Mouse (Mus musculus): ENCODE measurements around the gene Dstyk. TPM values are rescaled to one million over a fixed set of nuclear protein-coding genes. Genes with fewer than 3 reads are reported as not detected.
A peak's percentile ranks its signal among the peaks of the same experiment; 100 is the strongest.

Dstyk gene
- polyA plus RNA-seq, 1 experiment from 2014 or later = 13.5 TPM

GRCm38 (mm10) chr1:132390691-132391579, 26.4 kb upstream of the Dstyk start, which contains the start of gene Tmcc2:
TSS of gene Tmcc2 (minus strand) at chr1:132391281.
- Histone ChIP-seq H3K27ac (replicated peaks) (peak within 1 kb of the TSS; percentile 95), H3K4me1 (peaks cover 56% of the 10 kb centered on the region)

GRCm38 (mm10) chr1:132391580-132392022, 25.8 kb upstream of the Dstyk start:
- H3K9me3 ChIP-seq = no peaks in the 10 kb centered on the region
- peaks cover 9% of the 10 kb centered on the region for H3K27me3 ChIP-seq (replicated peaks; ENCODE audit: low read depth, poor library complexity, severe bottlenecking)
- H3K4me1 ChIP-seq = peaks cover 49% of the 10 kb centered on the region

More at GRCm38 (mm10) chr1:132390691-132391579, 26.4 kb upstream of the Dstyk start, which contains the start of gene Tmcc2:
- Histone ChIP-seq H3K9me3 (no peaks in the 10 kb centered on the region), H3K27me3 (replicated peaks; ENCODE audit: low read depth, poor library complexity, severe bottlenecking) (peaks cover 9% of the 10 kb centered on the region), H3K36me3 (replicated peaks) (no peaks in the 10 kb centered on the region; the same call in 1 of the 2 replicates), H3K4me3 (peak within 1 kb of the TSS; percentile 84)
- peak; percentile 67 for DNase-seq (ENCODE audit: low spot score)
- WGBS = under 1% methylated on average over 50 of the region's 50 CpGs

GRCm38 (mm10) chr1:132392872-132393271, 24.5 kb upstream of the Dstyk start:
- 85% methylated on average over 5 of the region's 5 CpGs for WGBS
- H3K27me3 ChIP-seq (replicated peaks; ENCODE audit: low read depth, poor library complexity, severe bottlenecking) = peaks cover 9% of the 10 kb centered on the region
- no peaks in the 10 kb centered on the region for H3K9me3 ChIP-seq
- H3K27ac ChIP-seq (replicated peaks) = no peak overlapping the region
- no peak overlapping the region for H3K4me3 ChIP-seq
- H3K4me1 ChIP-seq = peaks cover 40% of the 10 kb centered on the region
- no peak for DNase-seq (ENCODE audit: low spot score)
- H3K36me3 ChIP-seq (replicated peaks) = no peaks in the 10 kb centered on the region

More at GRCm38 (mm10) chr1:132391580-132392022, 25.8 kb upstream of the Dstyk start:
- no peaks in the 10 kb centered on the region; the same call in 1 of the 2 replicates for H3K36me3 ChIP-seq (replicated peaks)
- peak overlapping the region; percentile 95 for H3K27ac ChIP-seq (replicated peaks)
- under 1% methylated on average over 54 of the region's 54 CpGs for WGBS
- peak overlapping the region; percentile 84 for H3K4me3 ChIP-seq
- DNase-seq (ENCODE audit: low spot score) = peak; percentile 89

DNA sequence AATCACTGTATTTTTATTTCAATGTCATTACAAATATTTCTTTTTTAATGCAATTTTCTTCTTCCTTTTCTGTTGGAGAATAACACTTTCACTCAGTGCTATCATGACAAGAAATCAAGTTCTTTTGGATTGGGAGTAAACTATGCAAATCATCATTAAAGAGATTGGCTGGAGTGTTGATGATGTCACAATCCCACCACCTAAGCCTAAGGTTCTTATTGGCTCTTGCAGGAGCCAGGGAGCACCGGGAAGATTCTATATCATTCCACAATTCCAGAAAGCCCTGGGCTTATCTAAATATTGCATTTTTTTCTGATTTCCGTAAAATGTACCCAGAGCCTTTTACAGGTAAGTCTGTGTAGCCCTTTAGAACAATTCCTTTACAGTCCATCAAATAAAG, 20.6 kb upstream of the Dstyk start:
- Histone ChIP-seq H3K4me1 (peaks cover 7% of the 10 kb centered on the region), H3K9me3 (no peaks in the 10 kb centered on the region), H3K4me3 (no peak overlapping the region), H3K27ac (replicated peaks) (no peak overlapping the region), H3K27me3 (replicated peaks; ENCODE audit: low read depth, poor library complexity, severe bottlenecking) (peaks cover 9% of the 10 kb centered on the region), H3K36me3 (replicated peaks) (no peaks in the 10 kb centered on the region)
- no peak for DNase-seq (ENCODE audit: low spot score)
- 71% methylated on average over 2 of the region's 2 CpGs for WGBS

DNA sequence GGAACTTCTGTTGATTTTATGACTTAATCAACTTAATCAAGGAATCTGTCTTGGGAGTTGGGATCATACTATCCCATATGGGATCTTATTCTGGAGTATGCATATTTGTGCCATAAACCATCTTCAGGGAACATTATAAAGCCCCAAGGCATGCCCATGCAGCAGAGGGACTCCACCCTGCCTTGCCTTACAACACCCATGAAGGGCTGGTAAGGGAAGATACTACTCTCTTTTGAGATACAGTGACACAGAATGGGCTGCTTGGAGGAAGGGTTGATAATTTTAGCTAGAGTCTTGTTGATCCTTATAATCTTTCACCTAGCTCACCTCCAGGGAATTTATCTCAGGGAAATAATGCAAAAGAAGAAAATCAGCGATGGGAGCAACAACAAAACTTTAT, 16.8 kb upstream of the Dstyk start:
- H3K9me3 ChIP-seq = no peaks in the 10 kb centered on the region
- DNase-seq (ENCODE audit: low spot score) = no peak
- no peak overlapping the region for H3K4me3 ChIP-seq
- 68% methylated on average over 1 of the region's 1 CpGs for WGBS
- no peaks in the 10 kb centered on the region for H3K36me3 ChIP-seq (replicated peaks)
- H3K27me3 ChIP-seq (replicated peaks; ENCODE audit: low read depth, poor library complexity, severe bottlenecking) = no peaks in the 10 kb centered on the region
- H3K4me1 ChIP-seq = no peaks in the 10 kb centered on the region
- no peak overlapping the region for H3K27ac ChIP-seq (replicated peaks)

DNA sequence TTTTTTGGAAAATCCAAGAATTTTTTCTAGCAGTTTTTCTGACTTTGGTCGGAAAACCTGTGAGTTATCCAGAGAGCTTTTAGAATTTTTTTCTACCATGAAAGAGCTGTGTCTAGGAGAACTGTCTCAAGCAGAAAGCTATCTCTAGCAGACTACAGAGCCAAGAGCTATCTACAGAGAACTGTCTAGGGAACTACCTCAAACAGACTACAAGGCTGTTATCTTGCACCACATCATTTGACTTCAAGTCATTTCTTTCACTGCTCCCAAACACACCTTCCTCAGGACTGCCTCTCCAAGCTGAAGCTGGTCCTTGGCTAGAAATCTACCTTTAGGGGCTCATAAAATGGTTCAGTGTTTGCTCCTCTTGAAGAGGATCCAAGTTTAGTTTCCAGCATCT, 15.5 kb upstream of the Dstyk start:
- Histone ChIP-seq H3K4me3 (no peak overlapping the region), H3K9me3 (no peaks in the 10 kb centered on the region), H3K4me1 (no peaks in the 10 kb centered on the region), H3K27me3 (replicated peaks; ENCODE audit: low read depth, poor library complexity, severe bottlenecking) (no peaks in the 10 kb centered on the region), H3K36me3 (replicated peaks) (no peaks in the 10 kb centered on the region), H3K27ac (replicated peaks) (no peak overlapping the region)
- no peak for DNase-seq (ENCODE audit: low spot score)
- 95% methylated on average over 1 of the region's 1 CpGs for WGBS

DNA sequence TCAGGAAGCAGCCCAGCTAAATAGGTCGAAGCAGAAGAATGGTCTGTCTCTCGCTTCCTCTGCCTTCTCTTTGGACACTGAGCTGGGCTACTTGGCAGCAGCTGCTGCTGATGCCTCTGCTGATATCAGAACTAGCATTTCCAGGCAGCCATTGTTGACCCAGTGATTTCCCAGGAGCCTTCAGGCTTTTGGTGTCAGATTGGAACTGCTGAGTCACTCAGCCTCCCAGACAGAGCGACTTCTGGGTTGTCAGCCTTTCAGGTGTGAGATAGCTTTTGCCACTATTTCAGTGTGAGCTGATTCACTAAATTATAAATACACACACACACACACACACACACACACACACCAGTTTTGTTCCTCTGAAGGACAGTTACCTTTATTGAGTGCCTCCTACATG, 6.7 kb upstream of the Dstyk start:
- H3K9me3 ChIP-seq = no peaks in the 10 kb centered on the region
- no peaks in the 10 kb centered on the region for H3K27me3 ChIP-seq (replicated peaks; ENCODE audit: low read depth, poor library complexity, severe bottlenecking)
- 90% methylated on average over 3 of the region's 3 CpGs for WGBS
- DNase-seq (ENCODE audit: low spot score) = no peak
- H3K36me3 ChIP-seq (replicated peaks) = no peaks in the 10 kb centered on the region
- 0 out of 2 replicates have a peak, but pooled peaks cover 5% of the 10 kb centered on the region for H3K4me1 ChIP-seq
- H3K4me3 ChIP-seq = no peak overlapping the region
- no peak overlapping the region for H3K27ac ChIP-seq (replicated peaks)

DNA sequence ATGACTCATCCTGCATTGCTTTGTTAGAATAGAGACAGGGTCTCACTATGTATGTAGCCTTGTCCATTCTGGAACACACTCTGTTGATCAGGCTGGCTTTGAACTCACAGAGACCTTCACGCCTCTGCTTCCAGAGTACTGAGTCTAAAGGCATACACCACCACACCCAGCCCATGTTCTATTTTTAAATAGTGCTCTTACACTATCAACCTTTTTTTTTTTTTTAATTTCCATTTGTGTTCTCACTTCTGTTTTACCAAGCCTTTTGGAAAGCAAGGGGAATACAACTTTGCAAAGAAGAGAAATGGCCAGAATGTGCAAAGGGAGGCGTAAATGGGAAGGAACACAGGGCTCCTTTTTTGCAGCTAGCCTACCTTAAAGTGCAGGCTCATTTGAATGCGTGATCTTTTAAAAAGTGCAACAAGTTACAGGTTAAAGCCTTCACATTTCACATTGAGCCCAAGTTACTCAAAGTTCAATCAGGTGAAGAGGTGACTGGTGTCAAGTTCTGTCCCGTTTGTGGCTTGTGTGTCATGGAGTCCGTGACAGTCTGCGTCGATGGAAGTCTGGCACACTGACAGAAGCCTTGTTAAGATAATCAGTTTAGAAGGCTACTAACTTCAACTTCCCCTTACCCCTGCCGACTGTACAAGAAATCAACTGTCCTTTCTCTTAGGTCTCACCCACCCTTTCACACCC, 962 bp upstream of the Dstyk start:
- Histone ChIP-seq H3K9me3 (no peaks in the 10 kb centered on the region), H3K36me3 (replicated peaks) (no peaks in the 10 kb centered on the region), H3K27me3 (replicated peaks; ENCODE audit: low read depth, poor library complexity, severe bottlenecking) (peaks cover 5% of the 10 kb centered on the region; the same call in 1 of the 2 replicates), H3K4me3 (no peak overlapping the region; the same call in 1 of the 2 replicates), H3K4me1 (peaks cover 34% of the 10 kb centered on the region), H3K27ac (replicated peaks) (no peak overlapping the region)
- no peak for DNase-seq (ENCODE audit: low spot score)
- WGBS = 70% methylated on average over 8 of the region's 8 CpGs

DNA sequence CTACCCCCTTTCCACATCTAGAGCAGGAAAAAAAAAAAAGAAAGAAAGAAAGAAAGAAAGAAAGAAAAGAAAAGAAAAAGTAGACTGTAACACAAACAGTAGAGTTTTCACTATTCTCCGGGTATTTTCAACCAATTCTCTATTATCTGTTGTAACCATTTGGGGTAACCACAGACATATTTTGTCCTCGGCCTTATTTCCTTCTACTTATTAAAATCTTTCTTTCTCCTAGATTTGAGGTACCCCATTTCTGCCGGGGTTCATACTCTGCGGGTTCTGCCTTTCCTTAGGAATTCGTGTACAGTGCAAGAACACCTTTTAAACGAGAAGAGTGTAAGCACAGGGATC, 438 bp upstream of the Dstyk start:
- peaks cover 34% of the 10 kb centered on the region for H3K4me1 ChIP-seq
- H3K4me3 ChIP-seq = peak overlapping the region; percentile 73
- 21% methylated on average over 6 of the region's 6 CpGs for WGBS
- H3K36me3 ChIP-seq (replicated peaks) = no peaks in the 10 kb centered on the region
- no peak for DNase-seq (ENCODE audit: low spot score)
- no peaks in the 10 kb centered on the region for H3K9me3 ChIP-seq
- peak overlapping the region; percentile 88 for H3K27ac ChIP-seq (replicated peaks)
- peaks cover 5% of the 10 kb centered on the region; the same call in 1 of the 2 replicates for H3K27me3 ChIP-seq (replicated peaks; ENCODE audit: low read depth, poor library complexity, severe bottlenecking)

- Histone ChIP-seq H3K27ac (replicated peaks) (no peak overlapping the region), H3K27me3 (replicated peaks; ENCODE audit: low read depth, poor library complexity, severe bottlenecking) (peaks cover 5% of the 10 kb centered on the region; the same call in 1 of the 2 replicates), H3K4me3 (no peak overlapping the region), H3K4me1 (peaks cover 41% of the 10 kb centered on the region), H3K36me3 (replicated peaks) (peaks cover 6% of the 10 kb centered on the region), H3K9me3 (no peaks in the 10 kb centered on the region)
- DNase-seq (ENCODE audit: low spot score) = no peak
- WGBS = 92% methylated on average over 2 of the region's 2 CpGs
These were observed 2.9 kb downstream of the Dstyk start for GRCm38 (mm10) chr1:132420206-132420605.

- H3K4me3 ChIP-seq = no peak overlapping the region
- peaks cover 5% of the 10 kb centered on the region; the same call in 1 of the 2 replicates for H3K27me3 ChIP-seq (replicated peaks; ENCODE audit: low read depth, poor library complexity, severe bottlenecking)
- peaks cover 45% of the 10 kb centered on the region for H3K4me1 ChIP-seq
- H3K27ac ChIP-seq (replicated peaks) = no peak overlapping the region
- no peak for DNase-seq (ENCODE audit: low spot score)
- H3K36me3 ChIP-seq (replicated peaks) = peaks cover 6% of the 10 kb centered on the region
- 86% methylated on average over 7 of the region's 7 CpGs for WGBS
- H3K9me3 ChIP-seq = no peaks in the 10 kb centered on the region
These were observed 3.3 kb downstream of the Dstyk start for GRCm38 (mm10) chr1:132420662-132421061.

DNA sequence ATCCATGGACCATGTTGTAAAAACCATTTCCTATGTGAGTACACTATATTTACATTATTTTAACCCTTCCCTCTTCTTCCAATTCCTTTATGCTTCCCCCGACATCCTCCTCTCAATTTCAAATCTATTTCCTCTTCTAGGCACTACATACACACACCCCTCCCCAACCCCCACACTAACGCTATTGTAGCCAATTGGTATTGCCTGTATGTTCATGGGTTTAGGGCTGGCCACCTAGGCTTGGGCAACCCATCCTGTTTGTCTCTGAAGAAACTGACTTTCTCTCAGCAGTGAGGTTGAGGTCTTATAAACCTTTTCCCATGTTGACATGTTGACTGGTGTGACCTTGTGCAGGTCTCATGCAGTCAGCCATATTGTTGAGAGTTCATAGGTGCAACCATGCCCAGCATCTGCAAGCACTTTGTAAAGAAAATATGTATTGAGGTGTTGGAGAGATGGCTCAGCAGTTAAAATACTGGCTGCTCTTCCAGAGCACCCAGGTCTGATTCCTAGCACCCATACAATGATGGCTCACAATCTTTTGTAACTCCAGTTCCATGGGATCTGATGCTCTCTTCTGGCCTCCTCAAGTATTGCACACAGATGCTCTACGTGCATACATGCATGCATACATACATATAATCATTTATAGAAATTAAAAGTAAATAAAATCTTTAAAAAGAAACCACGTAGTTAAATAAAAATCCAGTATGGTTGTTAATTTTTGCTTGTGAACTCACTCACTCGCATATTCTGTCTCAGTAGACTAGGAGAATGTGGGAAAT, 5.7 kb downstream of the Dstyk start:
- WGBS = 89% methylated on average over 5 of the region's 5 CpGs
- Histone ChIP-seq H3K27ac (replicated peaks) (no peak overlapping the region), H3K4me3 (no peak overlapping the region), H3K36me3 (replicated peaks) (peaks cover 6% of the 10 kb centered on the region), H3K9me3 (no peaks in the 10 kb centered on the region), H3K27me3 (replicated peaks; ENCODE audit: low read depth, poor library complexity, severe bottlenecking) (peaks cover 5% of the 10 kb centered on the region; the same call in 1 of the 2 replicates), H3K4me1 (peaks cover 37% of the 10 kb centered on the region)
- DNase-seq (ENCODE audit: low spot score) = no peak

Data from embryonic facial prominence, embryonic 10.5 days (tissue).